Mouse (Mus musculus): ENCODE data around the gene Uap1l1. TPM values are rescaled to one million over a fixed set of nuclear protein-coding genes. Genes with fewer than 3 reads are reported as not detected.

The Uap1l1 gene
- polyA plus RNA-seq (2012; ENCODE audit: low replicate concordance), result 20.6 and 22.9 TPM in 2 replicates

DNA sequence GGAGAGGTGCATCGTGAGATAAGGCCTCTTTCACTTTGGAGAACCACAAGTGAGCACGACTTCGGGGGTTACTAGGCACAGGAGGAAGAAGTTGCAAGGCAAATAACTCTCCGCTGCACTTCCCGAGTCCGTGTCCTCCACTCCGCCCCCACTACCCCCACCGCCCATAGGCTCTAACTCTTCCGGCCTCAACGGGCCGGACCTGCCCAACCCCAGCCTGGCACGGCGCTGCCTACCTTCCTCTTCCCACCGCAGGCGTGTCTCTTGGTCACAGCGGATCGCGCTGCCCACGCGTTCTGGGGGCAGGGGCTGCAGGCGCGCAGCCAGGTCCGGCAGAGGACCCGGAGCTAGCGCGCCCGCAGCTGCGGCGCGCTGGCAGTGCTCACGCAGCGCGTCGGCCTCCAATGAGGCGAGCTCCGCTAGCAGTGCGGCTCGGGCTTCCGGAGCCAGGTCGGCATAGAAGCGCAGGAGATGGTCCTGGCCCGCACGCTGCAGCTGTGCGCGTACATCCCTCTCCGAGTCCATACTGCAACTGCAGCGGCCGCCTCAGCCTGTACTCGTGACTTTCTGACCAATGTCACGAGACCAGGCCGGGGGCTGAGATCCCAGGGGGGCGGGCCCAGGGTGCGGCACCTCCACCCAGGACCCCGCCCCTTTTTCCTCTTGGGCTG, at the start of gene Uap1l1:
Gene Uap1l1 (minus strand): TSS at position 592 of the 671 bp plus-strand sequence.

DNA sequence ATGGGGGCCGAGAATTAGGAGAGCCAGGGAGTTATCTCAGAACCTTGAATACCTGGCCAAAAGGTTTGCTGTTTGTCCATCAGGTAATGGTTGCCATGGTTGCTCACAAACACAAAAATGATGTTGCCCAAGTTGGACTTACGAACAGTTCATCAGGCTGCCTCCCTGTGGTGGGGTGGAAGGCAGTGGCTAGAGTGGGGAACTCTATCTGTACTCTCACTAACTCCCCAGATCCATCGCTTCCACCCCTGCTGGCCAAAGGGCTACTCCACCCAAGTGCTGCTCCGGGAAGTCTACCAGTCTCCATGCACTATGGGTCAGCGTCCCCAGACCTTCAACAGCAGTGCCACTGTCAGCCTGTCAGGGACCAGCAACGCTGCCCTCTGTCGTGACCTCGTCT, 33.6 kb upstream of the Uap1l1 start, which contains the start of gene Npdc1:
Gene Npdc1 (plus strand): TSS at position 301 of the 400 bp plus-strand sequence.

DNA sequence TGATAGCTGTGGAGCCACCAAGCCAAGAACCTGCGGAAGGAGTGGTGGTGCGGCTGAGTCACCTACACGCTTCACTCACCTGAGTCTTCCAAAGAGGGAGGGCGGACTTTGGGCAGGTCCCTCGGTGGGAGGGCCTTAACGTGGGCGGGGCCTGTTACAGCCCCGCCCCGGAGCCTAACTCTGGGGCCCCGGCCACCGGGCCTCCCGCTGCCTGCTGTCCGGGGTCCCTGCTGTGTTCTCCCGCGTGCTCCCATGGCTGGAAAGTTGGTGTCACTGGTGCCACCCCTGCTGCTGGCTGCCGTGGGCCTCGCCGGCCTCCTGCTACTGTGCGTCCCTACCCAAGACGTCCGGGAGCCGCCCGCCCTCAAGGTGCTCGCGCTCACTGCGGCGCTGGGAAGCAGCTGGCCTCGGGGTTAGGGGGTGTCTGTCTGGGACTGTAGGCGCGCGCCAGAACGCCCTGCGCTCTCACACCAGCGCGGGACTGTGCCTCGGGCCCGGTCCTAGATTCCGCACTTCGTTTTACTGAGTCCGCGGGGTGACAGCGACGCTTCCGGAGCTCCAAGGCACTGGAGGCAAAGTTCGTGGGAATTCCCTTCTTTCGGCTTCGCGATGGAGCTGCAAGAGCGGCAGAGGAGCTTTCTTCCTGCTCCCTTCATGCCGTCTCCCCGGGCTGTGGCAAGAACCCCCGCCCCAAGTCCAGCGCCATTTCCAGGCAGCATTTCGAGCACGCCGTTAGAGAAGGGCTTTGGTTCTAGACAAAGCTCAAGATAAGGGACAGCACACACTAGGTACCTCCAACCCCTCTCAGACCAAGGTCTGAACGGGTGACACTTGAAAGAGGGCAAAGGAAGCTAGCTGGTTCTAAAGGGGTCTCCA, 30.5 kb upstream of the Uap1l1 start, which contains the start of gene Entpd2:
Gene Entpd2 (plus strand): TSS at position 154 of the 876 bp plus-strand sequence.

DNA sequence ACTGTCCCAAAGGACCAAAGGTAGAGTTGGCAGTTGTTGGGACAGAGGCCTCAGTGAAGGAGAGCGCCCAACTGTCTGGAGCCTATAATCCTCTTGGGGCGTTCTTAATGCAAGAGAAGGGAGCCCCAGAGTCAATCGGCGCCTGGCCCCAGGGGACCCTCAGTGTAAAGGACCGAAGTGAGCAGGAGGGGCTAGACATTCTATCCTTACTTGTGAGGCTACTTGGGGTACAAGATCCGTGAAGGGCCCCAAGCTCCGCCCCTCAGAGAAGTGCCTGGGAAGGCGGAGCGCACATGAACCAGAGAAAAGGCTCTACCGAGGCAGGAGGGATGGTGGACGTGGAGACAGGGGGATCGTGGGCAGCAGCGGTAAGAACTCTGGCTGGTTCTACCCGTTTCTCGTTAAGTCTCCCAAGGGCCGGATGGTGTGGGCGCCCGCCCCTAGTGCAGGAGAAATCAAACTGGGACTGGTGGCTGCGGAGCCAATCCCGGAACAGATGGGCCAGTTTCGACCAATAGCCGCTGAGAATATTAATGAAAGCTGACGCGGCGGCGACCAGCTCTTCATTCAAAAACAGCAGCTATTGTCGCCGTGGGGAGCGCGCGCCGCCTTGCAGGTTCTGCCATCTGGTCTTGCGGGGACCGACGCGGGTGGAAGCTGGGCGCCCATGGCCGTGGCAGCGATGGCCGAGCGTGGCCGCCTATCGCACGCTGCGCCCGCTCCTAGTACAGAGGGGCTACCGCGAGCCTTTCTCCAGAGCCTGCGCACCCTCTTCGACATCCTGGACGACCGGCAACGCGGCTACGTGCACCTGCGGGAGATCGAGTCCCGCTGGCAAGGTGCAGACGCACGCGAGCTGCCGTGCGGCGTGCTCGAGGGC, 6.5 kb upstream of the Uap1l1 start, which contains the start of gene Sapcd2:
Gene Sapcd2 (plus strand): TSS at position 558 of the 880 bp plus-strand sequence.

DNA sequence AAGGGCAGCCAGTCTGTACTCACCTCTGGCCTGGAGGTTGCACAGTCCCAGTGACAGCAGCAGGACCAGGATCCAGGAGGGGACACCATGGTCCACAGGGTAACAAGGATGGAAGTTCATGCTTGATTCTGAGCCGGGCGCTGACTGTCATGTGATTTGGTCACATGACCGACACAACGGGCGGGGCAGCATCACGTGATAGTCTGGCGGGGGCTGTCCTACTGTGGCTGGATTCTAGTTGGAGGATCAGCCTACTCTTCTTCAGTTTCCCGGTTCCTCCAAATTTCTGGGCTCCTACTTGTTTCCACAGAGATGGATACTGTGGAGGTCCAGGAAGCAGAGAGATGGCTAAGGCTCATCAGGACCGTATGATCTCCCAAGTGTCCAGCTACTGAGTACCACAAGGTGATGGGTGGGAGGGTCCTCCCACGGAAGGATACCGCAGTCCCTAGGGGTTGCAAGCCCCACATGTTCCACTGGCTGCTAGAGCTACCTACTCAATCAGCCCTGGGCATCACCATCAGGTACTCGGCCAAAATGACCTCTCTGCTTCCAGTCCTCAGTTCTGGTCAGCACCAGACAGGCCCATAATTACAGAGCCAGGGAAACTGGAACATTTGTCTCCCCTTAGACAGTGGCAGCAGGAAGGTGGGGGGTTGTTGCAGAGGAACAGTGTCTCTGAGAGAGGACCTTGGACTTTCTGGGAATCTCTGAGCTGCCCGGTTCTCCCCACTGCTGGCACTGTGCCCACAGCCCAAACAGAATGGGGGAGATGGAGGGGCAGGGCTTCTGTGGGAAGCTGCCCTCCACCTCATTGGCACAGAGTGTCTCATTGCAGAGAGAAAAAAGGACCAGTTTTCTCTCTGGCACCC, 9.0 kb downstream of the Uap1l1 start, which contains the start of gene Dpp7:
Gene Dpp7 (minus strand): TSS at position 152 of the 872 bp plus-strand sequence.

DNA sequence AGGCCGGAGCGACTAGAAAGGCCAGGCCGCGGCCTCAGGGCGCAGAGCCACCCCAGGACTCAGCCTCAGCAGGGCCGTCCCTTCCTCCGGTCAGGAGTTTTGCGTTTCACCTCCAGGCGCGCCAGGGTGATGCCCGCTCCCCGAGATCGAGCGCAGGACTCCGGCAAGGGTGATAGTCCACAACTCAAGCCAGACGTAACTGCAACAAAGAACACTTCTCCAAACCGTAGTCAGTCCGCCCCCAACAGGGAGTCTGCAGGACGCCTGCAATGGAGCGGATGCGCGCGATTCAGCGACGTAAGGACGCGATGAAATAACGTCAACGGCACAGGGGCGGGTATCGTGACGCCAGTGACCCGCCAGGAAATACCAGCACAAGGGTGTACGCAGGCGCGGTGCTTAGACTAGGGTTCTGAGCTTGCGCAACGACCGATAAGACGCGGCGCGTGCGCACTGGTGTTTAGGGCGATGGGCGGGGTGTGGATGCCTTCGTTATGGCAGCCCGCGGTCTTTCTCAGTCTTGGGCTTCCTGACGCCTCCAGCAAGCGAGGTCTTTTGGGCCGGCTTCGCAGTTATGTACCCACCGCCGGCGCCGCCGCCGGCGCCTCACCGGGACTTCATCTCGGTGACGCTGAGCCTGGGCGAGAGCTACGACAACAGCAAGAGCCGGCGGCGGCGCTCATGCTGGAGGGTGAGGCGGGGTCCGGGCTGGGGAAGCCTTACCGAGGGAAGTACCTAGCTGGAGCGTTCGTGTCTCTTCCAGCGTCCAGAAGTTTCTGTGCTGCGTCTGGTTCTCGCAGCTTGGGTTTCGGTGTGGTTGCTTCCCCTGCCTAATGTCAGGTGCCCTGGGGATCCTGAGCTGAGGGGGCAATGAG, 33.0 kb downstream of the Uap1l1 start, which contains the start of gene Man1b1:
Gene Man1b1 (plus strand): TSS at position 53 of the 875 bp plus-strand sequence.

DNA sequence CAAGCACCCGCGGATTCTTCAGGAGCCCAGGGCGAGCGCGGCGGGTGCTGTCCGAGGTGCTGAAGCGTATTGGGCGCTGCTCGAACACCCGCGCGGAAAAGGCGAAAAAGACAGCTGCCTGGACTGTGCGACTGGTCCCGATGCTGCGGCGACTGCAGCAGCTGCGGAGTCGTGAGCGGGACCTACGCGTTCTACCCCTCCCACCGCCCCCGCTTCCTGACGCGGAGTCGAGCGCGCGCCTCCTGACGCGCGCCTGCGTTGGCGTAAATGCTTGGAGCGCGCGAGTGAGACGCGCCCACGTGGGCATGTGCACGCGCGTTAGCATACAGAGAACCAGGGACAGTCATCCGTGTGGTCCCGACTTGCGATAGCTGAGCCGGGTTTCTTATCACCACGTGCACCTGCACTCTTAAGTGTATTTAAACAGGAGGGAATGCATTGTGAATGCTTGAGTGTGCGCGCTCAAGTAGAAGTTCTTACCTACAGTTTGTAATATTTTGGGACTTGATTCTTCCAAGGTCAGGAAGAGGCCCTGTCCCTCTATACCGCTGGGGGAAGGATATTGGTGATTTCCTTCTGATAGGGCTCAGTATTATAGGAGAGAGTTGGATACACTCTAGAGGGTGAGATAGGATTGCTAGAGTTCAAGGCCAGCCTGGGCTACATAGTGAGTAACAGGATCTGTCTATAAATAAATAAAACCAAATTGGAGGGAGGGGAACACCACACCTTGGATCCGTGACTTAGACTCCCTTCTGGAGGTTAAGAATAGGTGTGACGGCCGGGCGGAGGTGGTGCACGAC, 46.3 kb downstream of the Uap1l1 start, which contains the start of gene Grin1:
Gene Grin1 (minus strand): TSS at position 217 of the 803 bp plus-strand sequence.

Other genes with a start within 250 kb of the Uap1l1 start
- 10.2 and 19.3 TPM in 2 replicates for gene Nrarp, start 184.9 kb downstream of the Uap1l1 start, polyA plus RNA-seq (2012; ENCODE audit: low replicate concordance)
- gene Tor4a, start 168.8 kb downstream of the Uap1l1 start, polyA plus RNA-seq (2012; ENCODE audit: low replicate concordance), result 52.8 and 77.9 TPM in 2 replicates
- gene Nelfb, start 154.2 kb downstream of the Uap1l1 start, polyA plus RNA-seq (2012; ENCODE audit: low replicate concordance), result 30.0 and 35.5 TPM in 2 replicates
- gene Stpg3, start 151.0 kb downstream of the Uap1l1 start, polyA plus RNA-seq (2012; ENCODE audit: low replicate concordance), result 0.19 TPM in 1 of 2 replicates, not detected in the other
- gene Fam166a, start 146.9 kb downstream of the Uap1l1 start, polyA plus RNA-seq (2012; ENCODE audit: low replicate concordance), result 0.13 TPM in 1 of 2 replicates, not detected in the other
- 38.7 and 174 TPM in 2 replicates for gene Tubb4b, start 141.0 kb downstream of the Uap1l1 start, polyA plus RNA-seq (2012; ENCODE audit: low replicate concordance)
- gene Slc34a3, start 131.3 kb downstream of the Uap1l1 start, polyA plus RNA-seq (2012; ENCODE audit: low replicate concordance), result not detected in 2 replicates
- gene Rnf224, start 128.9 kb downstream of the Uap1l1 start, polyA plus RNA-seq (2012; ENCODE audit: low replicate concordance), result 0.13 TPM in 1 of 2 replicates, not detected in the other
- 1.9 and 6.1 TPM in 2 replicates for gene Rnf208, start 123.4 kb downstream of the Uap1l1 start, polyA plus RNA-seq (2012; ENCODE audit: low replicate concordance)
- gene Cysrt1, start 123.2 kb downstream of the Uap1l1 start, polyA plus RNA-seq (2012; ENCODE audit: low replicate concordance), result not detected in 2 replicates
- 2.6 and 4.1 TPM in 2 replicates for gene AL732309.1, start 118.8 kb downstream of the Uap1l1 start, polyA plus RNA-seq (2012; ENCODE audit: low replicate concordance)
- gene Tmem203, start 110.2 kb downstream of the Uap1l1 start, polyA plus RNA-seq (2012; ENCODE audit: low replicate concordance), result 12.0 and 24.1 TPM in 2 replicates
- gene Tprn, start 103.1 kb downstream of the Uap1l1 start, polyA plus RNA-seq (2012; ENCODE audit: low replicate concordance), result 25.3 and 55.9 TPM in 2 replicates
- gene Ssna1, start 93.2 kb downstream of the Uap1l1 start, polyA plus RNA-seq (2012; ENCODE audit: low replicate concordance), result 76.2 and 82.8 TPM in 2 replicates
- gene Anapc2, start 93.2 kb downstream of the Uap1l1 start, polyA plus RNA-seq (2012; ENCODE audit: low replicate concordance), result 19.8 and 24.6 TPM in 2 replicates
- gene Tmem210, start 77.5 kb downstream of the Uap1l1 start, polyA plus RNA-seq (2012; ENCODE audit: low replicate concordance), result not detected in 2 replicates
- not detected in 2 replicates for gene Lrrc26, start 75.8 kb downstream of the Uap1l1 start, polyA plus RNA-seq (2012; ENCODE audit: low replicate concordance)
- gene Grin1, start 46.5 kb downstream of the Uap1l1 start, polyA plus RNA-seq (2012; ENCODE audit: low replicate concordance), result 0.03 TPM in 2 replicates
- gene Man1b1, start 33.3 kb downstream of the Uap1l1 start, polyA plus RNA-seq (2012; ENCODE audit: low replicate concordance), result 24.2 and 25.3 TPM in 2 replicates
- gene Dpp7, start 9.3 kb downstream of the Uap1l1 start, polyA plus RNA-seq (2012; ENCODE audit: low replicate concordance), result 6.8 and 11.7 TPM in 2 replicates
- gene Sapcd2, start 6.6 kb upstream of the Uap1l1 start, polyA plus RNA-seq (2012; ENCODE audit: low replicate concordance), result 6.3 and 11.6 TPM in 2 replicates
- 0.10 TPM in 1 of 2 replicates, not detected in the other for gene Entpd2, start 30.2 kb upstream of the Uap1l1 start, polyA plus RNA-seq (2012; ENCODE audit: low replicate concordance)
- gene Npdc1, start 33.7 kb upstream of the Uap1l1 start, polyA plus RNA-seq (2012; ENCODE audit: low replicate concordance), result 3.8 and 4.4 TPM in 2 replicates
- gene Fut7, start 57.6 kb upstream of the Uap1l1 start, polyA plus RNA-seq (2012; ENCODE audit: low replicate concordance), result 4.5 and 10.9 TPM in 2 replicates
- 32.3 and 48.6 TPM in 2 replicates for gene Abca2, start 63.0 kb upstream of the Uap1l1 start, polyA plus RNA-seq (2012; ENCODE audit: low replicate concordance)
- not detected in 2 replicates for gene Clic3, start 91.2 kb upstream of the Uap1l1 start, polyA plus RNA-seq (2012; ENCODE audit: low replicate concordance)
- 82.6 and 103 TPM in 2 replicates for gene Paxx, start 95.4 kb upstream of the Uap1l1 start, polyA plus RNA-seq (2012; ENCODE audit: low replicate concordance)
- gene Ptgds, start 104.4 kb upstream of the Uap1l1 start, polyA plus RNA-seq (2012; ENCODE audit: low replicate concordance), result not detected in 2 replicates
- gene Lcn12, start 128.2 kb upstream of the Uap1l1 start, polyA plus RNA-seq (2012; ENCODE audit: low replicate concordance), result not detected in 2 replicates
- gene Fbxw5, start 135.1 kb upstream of the Uap1l1 start, polyA plus RNA-seq (2012; ENCODE audit: low replicate concordance), result 16.5 and 48.8 TPM in 2 replicates
- gene C8g, start 136.0 kb upstream of the Uap1l1 start, polyA plus RNA-seq (2012; ENCODE audit: low replicate concordance), result 0.27 TPM in 1 of 2 replicates, not detected in the other
- gene Traf2, start 181.3 kb upstream of the Uap1l1 start, polyA plus RNA-seq (2012; ENCODE audit: low replicate concordance), result 6.4 and 20.6 TPM in 2 replicates
- 403 and 822 TPM in 2 replicates for gene Edf1, start 192.2 kb upstream of the Uap1l1 start, polyA plus RNA-seq (2012; ENCODE audit: low replicate concordance)
- 1.7 and 1.9 TPM in 2 replicates for gene Mamdc4, start 209.2 kb upstream of the Uap1l1 start, polyA plus RNA-seq (2012; ENCODE audit: low replicate concordance)
- 2.9 and 5.8 TPM in 2 replicates for gene Phpt1, start 209.5 kb upstream of the Uap1l1 start, polyA plus RNA-seq (2012; ENCODE audit: low replicate concordance)
- 8.1 and 18.3 TPM in 2 replicates for gene Ajm1, start 216.1 kb upstream of the Uap1l1 start, polyA plus RNA-seq (2012; ENCODE audit: low replicate concordance)
- gene Rabl6, start 242.8 kb upstream of the Uap1l1 start, polyA plus RNA-seq (2012; ENCODE audit: low replicate concordance), result 48.7 and 55.1 TPM in 2 replicates